Mouse (Mus musculus) liver, postnatal 0 days (tissue): Measurements from ENCODE around the gene Kiss1r. TPM values are rescaled to one million over a fixed set of nuclear protein-coding genes. Genes with fewer than 3 reads are reported as not detected.
A peak's percentile ranks its signal among the peaks of the same experiment; 100 is the strongest.

Source experiments
- ATAC-seq: fragments of 200-750 bp; cut with Nextera tagmentation; 2 replicates; pipeline ENCODE4 v1.8.0; 2017; ENCODE audit warnings: mild to moderate bottlenecking, moderate library complexity
- DNase-seq: peaks from one replicate; pipeline ENCODE4 v3.0.0-alpha.2; 2016
- H3K27ac ChIP-seq: fragments of 300-500 bp; sonication (generic); 2 replicates; pipeline ENCODE4 v1.5.1; 2014; ENCODE audit warnings: antibody characterized with exemption, moderate library complexity, mild to moderate bottlenecking, low read depth
- H3K27me3 ChIP-seq: fragments of 300-500 bp; sonication (generic); 2 replicates; pipeline ENCODE4 v1.6.1; 2014; ENCODE audit warnings: low read length, control low read depth, mixed read lengths; ENCODE audit not compliant: insufficient read depth
- H3K36me3 ChIP-seq: fragments of 300-500 bp; sonication (generic); replicated peaks from 2 replicates; pipeline ENCODE4 v1.6.1; 2014; ENCODE audit warnings: mild to moderate bottlenecking, control low read depth, low read length, moderate library complexity, mixed read lengths; ENCODE audit not compliant: insufficient read depth
- H3K4me1 ChIP-seq: fragments of 300-500 bp; sonication (generic); 2 replicates; pipeline ENCODE4 v1.6.1; 2014; ENCODE audit warnings: antibody characterized with exemption, mild to moderate bottlenecking, control low read depth; ENCODE audit not compliant: insufficient read depth
- H3K4me2 ChIP-seq: fragments of 300-500 bp; sonication (generic); 2 replicates; pipeline ENCODE4 v1.6.1; 2014; ENCODE audit warnings: low read depth, mild to moderate bottlenecking, low read length, moderate library complexity, mixed read lengths
- H3K4me3 ChIP-seq: fragments of 300-500 bp; sonication (generic); 2 replicates; pipeline ENCODE4 v1.5.1; 2014; ENCODE audit warnings: low read depth, low read length
- H3K9ac ChIP-seq: fragments of 300-500 bp; sonication (generic); replicated peaks from 2 replicates; pipeline ENCODE4 v1.6.1; 2014; ENCODE audit warnings: mild to moderate bottlenecking, moderate library complexity
- H3K9me3 ChIP-seq: fragments of 300-500 bp; sonication (generic); 2 replicates; pipeline ENCODE4 v1.6.1; 2016; ENCODE audit warnings: mild to moderate bottlenecking, control low read depth, low read length, mixed read lengths
- CTCF ChIP-seq: sonication (generic); IDR thresholded peaks from 2 replicates; pipeline ENCODE4 v1.5.1; 2016; ENCODE audit warnings: antibody characterized with exemption, low read depth
- EP300 ChIP-seq: IDR thresholded peaks from 2 replicates; pipeline ENCODE4 v1.6.1; 2016; ENCODE audit warnings: antibody characterized with exemption, low read depth, mild to moderate bottlenecking
- WGBS: fragments of 180-500 bp; shearing (Covaris S2); extraction: QIAGEN DNeasy Blood & Tissue Kit; methylation state at CpG from one replicate; pipeline ENCODE4 v1.1.7; 2014; ENCODE audit not compliant: insufficient replicate concordance; 5-methylcytosine and 5-hydroxymethylcytosine counted together
- polyA plus RNA-seq: library from polyadenylated mRNA; unstranded; fragments of >200 nt; fragmentation: Nextera tagmentation; extraction: Ambion mirVana; gene quantifications from 2 replicates; pipeline ENCODE4 v1.2.1, GENCODE M21; 2015

The Kiss1r gene
- polyA plus RNA-seq, 1 experiment from 2014 or later, result 0.34 TPM

DNA sequence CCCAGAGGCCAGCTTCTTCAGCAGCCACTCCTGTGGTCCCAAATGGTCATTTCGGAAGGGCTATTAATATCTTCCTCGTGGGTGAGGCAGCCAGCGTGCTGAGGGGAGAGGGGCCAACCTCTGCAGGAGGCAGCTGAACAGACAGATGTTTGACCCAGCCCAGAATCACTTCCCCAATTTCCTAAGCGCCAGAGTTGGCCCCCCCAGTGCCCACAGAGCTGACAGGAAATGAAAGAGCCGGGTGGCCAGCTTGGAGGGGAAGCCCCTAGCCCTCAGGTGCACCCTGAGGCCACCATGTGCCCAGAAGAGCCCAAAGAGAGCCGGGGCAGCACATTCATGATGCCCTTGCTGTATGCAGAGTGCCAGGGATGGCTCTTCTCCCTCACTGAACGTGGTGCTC, 24.0 kb downstream of the Kiss1r start:
- peak; percentile 44; the same call in 1 of the 2 replicates for TF ChIP-seq EP300
- no peak for TF ChIP-seq CTCF
- Histone ChIP-seq H3K4me1 (peaks cover 89% of the 10 kb centered on the region), H3K4me2 (peak overlapping the region; percentile 47; the same call in 1 of the 2 replicates), H3K27ac (peak overlapping the region; percentile 44), H3K4me3 (no peak overlapping the region), H3K27me3 (no peaks in the 10 kb centered on the region), H3K9ac (peak overlapping the region; percentile 27; the same call in 1 of the 2 replicates), H3K9me3 (no peaks in the 10 kb centered on the region), H3K36me3 (peaks cover 23% of the 10 kb centered on the region)
- DNase-seq, result peak; percentile 69
- no peak for ATAC-seq
- WGBS, result 34% methylated on average over 7 of the region's 7 CpGs

DNA sequence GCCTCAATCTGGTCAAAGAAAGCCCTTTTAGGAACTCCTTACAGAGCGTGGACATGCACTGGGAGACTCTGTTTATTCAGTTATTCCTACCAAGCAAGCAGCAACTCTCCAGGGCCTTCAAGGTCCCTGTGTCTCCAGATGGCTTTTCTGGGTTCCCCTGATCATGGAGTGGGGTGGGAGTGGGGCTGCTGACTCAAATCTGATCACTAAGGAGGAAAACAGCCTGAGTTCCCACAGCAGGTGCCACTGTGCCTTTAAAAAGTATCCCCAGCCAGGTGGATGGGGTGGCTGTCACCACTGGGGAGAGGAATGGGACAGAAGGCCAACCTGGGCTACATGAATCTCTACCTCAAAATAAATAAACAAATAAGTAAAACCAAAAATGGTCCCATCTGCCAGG, 26.2 kb downstream of the Kiss1r start:
- no peak for DNase-seq
- no peak overlapping the region for H3K4me3 ChIP-seq
- H3K4me1 ChIP-seq, result peaks cover 77% of the 10 kb centered on the region
- 72% methylated on average over 1 of the region's 1 CpGs for WGBS
- no peaks in the 10 kb centered on the region for H3K27me3 ChIP-seq
- H3K27ac ChIP-seq, result peak overlapping the region; percentile 66
- H3K9ac ChIP-seq, result no peak overlapping the region; the same call in 1 of the 2 replicates
- H3K9me3 ChIP-seq, result no peaks in the 10 kb centered on the region
- no peak for TF ChIP-seq CTCF
- no peak for TF ChIP-seq EP300
- H3K4me2 ChIP-seq, result no peak overlapping the region
- peaks cover 18% of the 10 kb centered on the region for H3K36me3 ChIP-seq
- ATAC-seq, result no peak

GRCm38 (mm10) chr10:79943471-79943901, 26.7 kb downstream of the Kiss1r start:
- Histone ChIP-seq H3K27me3 (no peaks in the 10 kb centered on the region), H3K4me1 (peaks cover 72% of the 10 kb centered on the region), H3K4me3 (no peak overlapping the region), H3K27ac (peak overlapping the region; percentile 66), H3K9ac (no peak overlapping the region; the same call in 1 of the 2 replicates), H3K9me3 (no peaks in the 10 kb centered on the region), H3K36me3 (peaks cover 14% of the 10 kb centered on the region), H3K4me2 (no peak overlapping the region)
- TF ChIP-seq EP300, result no peak
- 30% methylated on average over 9 of the region's 9 CpGs for WGBS
- ATAC-seq, result peak; percentile 28; the same call in 1 of the 2 replicates
- no peak for DNase-seq

DNA sequence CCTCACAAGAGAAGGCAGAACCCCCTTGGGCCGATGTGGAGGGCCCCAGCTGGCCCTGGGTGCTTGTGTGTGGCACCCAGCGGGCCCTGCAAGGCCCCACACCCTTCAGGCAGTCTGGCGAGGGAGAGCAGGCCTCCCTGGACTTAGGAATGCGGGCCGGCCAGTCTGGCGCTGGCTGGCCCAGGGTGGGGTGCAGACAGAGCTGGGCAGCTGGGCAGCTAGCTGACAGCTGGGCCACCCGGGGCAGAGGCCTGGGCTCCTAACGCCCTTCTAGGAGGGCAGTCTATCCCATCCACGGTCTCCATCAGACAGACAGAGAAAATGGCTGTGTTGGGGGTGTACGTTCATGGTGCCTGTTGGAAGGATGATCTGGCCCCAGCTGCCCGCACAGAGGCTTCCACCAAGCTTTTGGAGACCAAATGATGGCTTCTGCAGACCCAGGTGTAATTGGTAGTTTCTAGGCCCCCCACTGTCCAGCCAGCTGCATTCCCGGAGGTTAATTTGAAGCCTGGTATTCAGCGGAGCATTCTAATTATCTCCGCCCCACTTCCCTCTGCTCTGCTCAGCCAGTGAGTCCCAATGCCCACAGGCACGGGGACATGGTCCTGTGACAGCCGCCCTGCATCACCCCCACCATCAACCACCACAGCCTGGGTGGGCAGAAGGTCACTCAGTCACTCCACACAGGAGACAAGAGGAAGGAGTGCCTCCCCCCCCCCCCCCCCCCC, 28.9 kb downstream of the Kiss1r start:
- no peak for TF ChIP-seq EP300
- no peak for TF ChIP-seq CTCF
- Histone ChIP-seq H3K4me3 (peak overlapping the region; percentile 1; the same call in 1 of the 2 replicates), H3K36me3 (peaks cover 31% of the 10 kb centered on the region), H3K4me2 (peak overlapping the region; percentile 57), H3K27ac (peak overlapping the region; percentile 70), H3K4me1 (peaks cover 50% of the 10 kb centered on the region), H3K27me3 (no peaks in the 10 kb centered on the region), H3K9ac (no peak overlapping the region; the same call in 1 of the 2 replicates), H3K9me3 (no peaks in the 10 kb centered on the region)
- no peak for DNase-seq
- WGBS, result 53% methylated on average over 16 of the region's 16 CpGs
- ATAC-seq, result no peak; the same call in 1 of the 2 replicates

DNA sequence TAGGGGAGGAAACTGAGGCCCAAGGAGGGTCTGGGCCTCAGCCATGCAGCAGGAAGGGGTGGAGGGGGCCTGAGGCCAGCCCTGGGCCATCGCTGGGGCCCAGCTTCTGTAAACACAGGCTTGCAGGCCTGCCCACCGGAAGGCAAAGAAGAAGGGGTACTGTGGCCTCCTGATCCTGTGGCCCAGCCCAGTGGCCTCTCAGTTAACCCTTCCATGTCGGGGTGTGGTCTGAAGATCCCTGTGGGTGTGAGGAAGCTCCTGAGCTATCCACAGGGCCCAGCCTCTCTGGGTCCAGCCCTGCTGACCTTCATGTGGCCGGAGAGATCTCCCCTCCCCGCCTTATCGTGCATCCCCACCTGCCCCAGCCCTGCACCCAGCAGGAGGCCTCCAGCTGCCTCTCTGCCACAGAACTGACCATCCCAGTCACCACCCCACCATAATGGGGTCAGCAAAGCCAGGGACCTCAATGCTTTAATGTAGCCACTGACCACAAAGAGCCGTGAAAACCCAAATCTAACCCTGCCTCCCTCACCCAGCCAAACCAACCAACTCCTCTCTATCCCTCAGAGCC, 30.1 kb downstream of the Kiss1r start:
- Histone ChIP-seq H3K9ac (peak overlapping the region; percentile 48), H3K36me3 (peaks cover 36% of the 10 kb centered on the region), H3K9me3 (no peaks in the 10 kb centered on the region), H3K27me3 (no peaks in the 10 kb centered on the region), H3K27ac (peak overlapping the region; percentile 70), H3K4me1 (peaks cover 41% of the 10 kb centered on the region), H3K4me3 (peak overlapping the region; percentile 1; the same call in 1 of the 2 replicates), H3K4me2 (peak overlapping the region; percentile 57)
- DNase-seq (peak; percentile 51), ATAC-seq (peak; percentile 42; the same call in 1 of the 2 replicates)
- no peak for TF ChIP-seq CTCF
- TF ChIP-seq EP300, result no peak
- WGBS, result 21% methylated on average over 6 of the region's 7 CpGs

DNA sequence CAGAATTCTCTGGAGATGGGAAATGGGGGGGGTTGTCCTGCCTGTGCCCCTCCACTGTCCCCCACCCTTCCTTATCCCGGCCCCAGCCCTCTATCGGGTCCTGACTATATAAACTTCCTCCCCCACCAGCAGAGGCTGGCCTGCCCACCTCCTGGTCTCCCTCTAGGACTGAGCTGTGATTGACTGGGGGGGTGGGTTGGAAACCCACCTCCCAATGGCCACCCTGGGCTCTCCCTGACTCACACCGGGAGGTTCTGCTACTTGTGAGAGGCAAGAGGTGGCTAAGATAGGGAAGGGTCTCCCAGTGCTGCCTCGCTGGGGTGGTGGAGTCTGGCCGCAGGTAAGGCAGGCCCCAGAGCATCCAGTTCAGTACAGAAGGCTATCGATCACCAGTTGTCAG, 30.7 kb downstream of the Kiss1r start:
- H3K27ac ChIP-seq, result no peak overlapping the region
- ATAC-seq, result no peak

More for the DNA sequence above, 30.7 kb downstream of the Kiss1r start:
- H3K4me1 ChIP-seq, result peaks cover 38% of the 10 kb centered on the region
- no peak overlapping the region for H3K4me2 ChIP-seq
- H3K4me3 ChIP-seq, result no peak overlapping the region
- no peak for DNase-seq
- H3K36me3 ChIP-seq, result peaks cover 37% of the 10 kb centered on the region
- H3K27me3 ChIP-seq, result no peaks in the 10 kb centered on the region
- no peak overlapping the region; the same call in 1 of the 2 replicates for H3K9ac ChIP-seq
- no peaks in the 10 kb centered on the region for H3K9me3 ChIP-seq
- TF ChIP-seq EP300 (no peak), CTCF (no peak)
- 71% methylated on average over 6 of the region's 6 CpGs for WGBS
